Mouse (Mus musculus) midbrain, embryonic 15.5 days (tissue): Measurements from ENCODE around the gene A630095N17Rik. TPM values are rescaled to one million over a fixed set of nuclear protein-coding genes. Genes with fewer than 3 reads are reported as not detected.

Experiments used
- ATAC-seq: fragments of 200-750 bp; cut with Nextera tagmentation; replicated peaks from 2 replicates; pipeline ENCODE4 v1.8.0; 2017; ENCODE audit warnings: moderate TSS enrichment
- H3K27ac ChIP-seq: fragments of 300-500 bp; sonication (generic); 2 replicates; pipeline ENCODE4 v1.5.1; 2015; ENCODE audit warnings: mild to moderate bottlenecking, inconsistent platforms
- H3K27me3 ChIP-seq: fragments of 300-500 bp; sonication (generic); replicated peaks from 2 replicates; pipeline ENCODE4 v1.6.1; 2015; ENCODE audit warnings: inconsistent platforms
- H3K36me3 ChIP-seq: fragments of 300-500 bp; sonication (generic); replicated peaks from 2 replicates; pipeline ENCODE4 v1.6.1; 2015; ENCODE audit warnings: inconsistent platforms
- H3K4me1 ChIP-seq: fragments of 300-500 bp; sonication (generic); 2 replicates; pipeline ENCODE4 v1.6.1; 2015; ENCODE audit warnings: inconsistent platforms
- H3K4me2 ChIP-seq: fragments of 300-500 bp; sonication (generic); 2 replicates; pipeline ENCODE4 v1.6.1; 2015; ENCODE audit warnings: inconsistent platforms, mild to moderate bottlenecking, moderate library complexity
- H3K4me3 ChIP-seq: fragments of 300-500 bp; sonication (generic); 2 replicates; pipeline ENCODE4 v1.5.1; 2015; ENCODE audit warnings: mild to moderate bottlenecking, inconsistent platforms
- H3K9ac ChIP-seq: fragments of 300-500 bp; sonication (generic); 2 replicates; pipeline ENCODE4 v1.6.1; 2015; ENCODE audit warnings: mild to moderate bottlenecking, inconsistent platforms
- H3K9me3 ChIP-seq: fragments of 300-500 bp; sonication (generic); 2 replicates; pipeline ENCODE4 v1.6.1; 2016; ENCODE audit warnings: inconsistent platforms
- WGBS: fragments of 180-500 bp; shearing (Covaris S2); methylation state at CpG from one replicate; pipeline ENCODE4 v1.1.7; 2015; ENCODE audit warnings: mixed read lengths; 5-methylcytosine and 5-hydroxymethylcytosine counted together
- polyA plus RNA-seq: library from polyadenylated mRNA; unstranded; fragments of >200 nt; fragmentation: Nextera tagmentation; extraction: Ambion mirVana; gene quantifications from 2 replicates; pipeline ENCODE4 v1.2.1, GENCODE M21; 2015

The A630095N17Rik gene
- polyA plus RNA-seq, 1 experiment from 2014 or later: not detected

DNA sequence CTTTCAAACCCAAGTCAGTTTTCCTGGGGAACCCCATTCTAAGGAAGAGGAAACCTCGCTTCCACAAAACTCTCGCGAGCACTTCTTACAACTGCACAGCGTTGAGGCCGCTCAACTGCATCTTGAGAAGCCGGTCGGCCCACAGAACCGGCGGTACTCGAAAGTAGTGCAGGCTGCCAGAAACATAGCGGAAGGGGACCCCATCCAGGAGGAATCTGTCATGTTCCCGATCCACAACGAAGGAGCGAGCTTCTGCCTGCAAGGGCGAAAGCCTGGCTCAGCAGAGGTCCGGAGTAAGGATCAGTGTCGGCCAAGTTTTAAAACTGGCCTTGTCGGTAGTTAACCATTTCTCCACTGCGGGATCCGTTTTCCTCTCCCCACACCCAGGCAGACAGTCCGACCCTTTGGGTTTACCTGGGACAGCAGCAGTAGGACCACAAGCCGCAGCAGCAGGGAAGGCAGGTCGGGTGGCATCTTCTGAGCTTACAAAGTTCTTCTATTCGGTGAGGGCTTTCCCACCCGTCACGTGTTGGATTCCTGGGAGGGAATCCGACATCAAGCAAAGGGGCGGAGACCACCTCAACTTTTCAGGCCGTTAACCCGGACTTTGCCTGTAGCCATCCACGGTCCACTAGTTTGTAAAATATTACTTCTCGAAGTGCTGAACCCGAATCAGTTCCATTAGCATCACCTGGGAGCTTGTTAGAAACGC is 22.8 kb downstream of the A630095N17Rik start:
- peak overlapping the region; percentile 35 for H3K9ac ChIP-seq
- no peak overlapping the region for H3K27ac ChIP-seq
- no peaks in the 10 kb centered on the region for H3K27me3 ChIP-seq
- ATAC-seq: no peak
- H3K4me1 ChIP-seq: peaks cover 38% of the 10 kb centered on the region
- H3K4me2 ChIP-seq: peak overlapping the region; percentile 82
- WGBS: 14% methylated on average over 34 of the region's 34 CpGs
- H3K36me3 ChIP-seq: 0 out of 2 replicates have a peak, but pooled peaks cover 11% of the 10 kb centered on the region
- no peaks in the 10 kb centered on the region for H3K9me3 ChIP-seq
- peak overlapping the region; percentile 20 for H3K4me3 ChIP-seq

DNA sequence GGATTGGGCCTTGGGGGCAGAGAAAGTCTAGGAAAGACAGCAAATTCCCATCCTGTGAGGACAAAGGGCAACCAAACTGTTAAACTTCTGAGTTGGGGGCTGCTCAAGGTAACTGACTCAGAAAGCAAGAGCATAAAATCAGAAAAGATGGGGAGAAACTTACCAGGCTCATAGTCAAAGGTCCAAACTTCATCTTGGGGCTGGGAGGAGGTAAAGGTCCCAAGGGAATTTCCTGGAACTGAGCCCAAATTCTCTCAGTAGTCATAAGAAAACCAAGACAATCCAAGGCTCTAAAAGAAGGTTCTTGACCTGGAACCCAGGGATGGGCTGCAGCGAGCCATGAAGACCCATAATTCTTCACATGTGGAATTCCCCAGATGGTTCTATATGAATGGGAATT is 30.7 kb downstream of the A630095N17Rik start:
- H3K36me3 ChIP-seq: peaks cover 26% of the 10 kb centered on the region; the same call in 1 of the 2 replicates
- H3K9me3 ChIP-seq: no peaks in the 10 kb centered on the region
- no peaks in the 10 kb centered on the region for H3K27me3 ChIP-seq
- ATAC-seq: no peak
- 88% methylated on average over 1 of the region's 1 CpGs for WGBS
- H3K4me2 ChIP-seq: no peak overlapping the region
- H3K4me1 ChIP-seq: no peaks in the 10 kb centered on the region
- no peak overlapping the region for H3K27ac ChIP-seq
- no peak overlapping the region for H3K9ac ChIP-seq
- no peak overlapping the region for H3K4me3 ChIP-seq

DNA sequence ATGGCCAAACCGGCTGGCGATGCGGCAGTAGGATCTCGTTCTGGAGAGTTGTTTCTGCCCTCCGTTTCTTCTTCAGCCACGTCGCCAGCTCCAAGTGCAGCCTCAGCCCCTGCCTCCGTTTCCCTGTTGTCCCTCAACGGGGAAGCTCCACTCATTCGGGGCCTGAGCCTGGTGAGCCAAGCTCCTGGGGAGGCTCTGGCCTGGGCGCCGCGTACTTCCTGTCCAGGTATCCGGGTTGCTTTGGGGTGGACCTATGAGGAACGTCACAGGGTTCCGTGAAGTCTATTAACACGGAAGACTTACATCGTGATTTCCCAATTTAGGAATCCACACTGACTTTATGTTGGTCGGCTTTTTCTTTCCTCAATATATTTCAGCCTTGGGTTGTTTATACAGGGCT is 39.5 kb downstream of the A630095N17Rik start:
- H3K4me2 ChIP-seq: peak overlapping the region; percentile 75
- H3K36me3 ChIP-seq: peaks cover 9% of the 10 kb centered on the region
- H3K4me3 ChIP-seq: peak overlapping the region; percentile 69
- H3K27me3 ChIP-seq: no peaks in the 10 kb centered on the region
- H3K9ac ChIP-seq: peak overlapping the region; percentile 55
- H3K9me3 ChIP-seq: no peaks in the 10 kb centered on the region
- peak; percentile 32 for ATAC-seq
- WGBS: under 1% methylated on average over 19 of the region's 19 CpGs
- H3K27ac ChIP-seq: peak overlapping the region; percentile 95
- H3K4me1 ChIP-seq: peaks cover 27% of the 10 kb centered on the region

DNA sequence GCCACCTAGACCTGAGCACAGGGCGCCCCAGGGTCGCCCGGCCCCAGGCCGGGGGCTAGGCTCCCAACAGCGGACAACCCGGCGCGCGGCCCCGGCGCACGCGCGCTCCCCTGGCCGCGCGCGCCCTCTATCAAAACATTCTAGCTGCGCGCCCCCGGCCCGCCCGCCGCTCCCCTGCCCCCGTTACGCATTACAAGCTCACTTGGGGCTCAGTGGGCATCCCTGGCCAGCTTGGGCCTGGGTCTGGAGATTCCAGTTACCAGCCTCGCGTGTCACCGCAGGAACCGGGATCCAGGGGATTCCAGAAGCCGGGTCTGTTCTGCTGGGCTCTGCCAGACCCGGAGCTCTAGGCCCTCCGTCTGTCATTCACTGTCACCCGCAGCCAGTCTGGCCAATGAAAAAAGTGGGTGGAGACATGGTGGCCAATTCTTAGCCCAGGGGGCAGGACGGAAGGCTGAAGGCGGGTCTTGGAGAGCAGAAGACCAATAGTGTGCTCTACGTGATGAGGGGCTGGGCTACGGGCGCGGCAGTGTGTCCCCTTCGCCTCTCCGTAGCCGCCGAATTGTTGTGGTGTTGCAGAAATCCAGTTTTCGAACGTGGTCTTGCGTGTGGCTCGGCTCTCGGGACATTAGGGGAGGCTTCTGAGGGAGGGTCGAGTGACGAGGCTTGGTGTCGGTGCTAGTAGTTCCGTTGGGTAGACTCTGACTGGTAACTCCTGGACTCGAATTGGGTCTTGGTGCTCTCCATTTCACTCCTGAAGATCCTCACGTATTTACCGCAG is 40.1 kb downstream of the A630095N17Rik start, which contains the start of the genes Ankzf1 and Atg9a:
Ankzf1 (plus strand) TSS at position 530 of the 781 bp plus-strand sequence.
Atg9a (minus strand) TSS at position 575 of the 781 bp plus-strand sequence.
- peak within 1 kb of the TSS; percentile 86 for H3K9ac ChIP-seq
- peaks cover 27% of the 10 kb centered on the region for H3K4me1 ChIP-seq
- H3K4me3 ChIP-seq: peak within 1 kb of the TSS; percentile 69
- peak within 1 kb of the TSS; percentile 82 for H3K4me2 ChIP-seq
- H3K27me3 ChIP-seq: no peaks in the 10 kb centered on the region
- H3K9me3 ChIP-seq: no peaks in the 10 kb centered on the region
- H3K27ac ChIP-seq: peak within 1 kb of the TSS; percentile 95
- peaks cover 9% of the 10 kb centered on the region for H3K36me3 ChIP-seq
- under 1% methylated on average over 56 of the region's 56 CpGs for WGBS
- peak; percentile 99 for ATAC-seq

DNA sequence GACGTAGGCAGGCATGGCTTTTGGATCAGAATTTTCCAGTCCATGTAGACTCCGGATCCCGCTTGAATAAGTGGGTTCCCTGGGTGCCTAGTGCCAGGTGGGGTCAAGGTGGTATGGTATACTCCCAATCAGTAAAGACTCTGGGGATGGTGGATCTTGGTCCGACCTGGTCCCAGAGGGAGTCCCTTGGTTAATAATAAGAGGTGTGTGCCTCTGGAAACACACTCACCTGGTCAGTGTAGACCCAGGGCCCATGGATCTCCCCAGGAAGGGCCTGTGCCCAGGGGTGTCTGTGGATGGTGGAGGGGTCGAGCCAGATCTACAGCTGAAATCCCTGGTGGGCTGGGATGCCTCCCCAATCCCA is 40.7 kb downstream of the A630095N17Rik start:
- peaks cover 11% of the 10 kb centered on the region for H3K36me3 ChIP-seq
- H3K4me1 ChIP-seq: peaks cover 27% of the 10 kb centered on the region
- peak overlapping the region; percentile 82 for H3K4me2 ChIP-seq
- WGBS: 49% methylated on average over 5 of the region's 5 CpGs
- no peaks in the 10 kb centered on the region for H3K27me3 ChIP-seq
- H3K27ac ChIP-seq: peak overlapping the region; percentile 95
- H3K9ac ChIP-seq: peak overlapping the region; percentile 86
- no peak for ATAC-seq
- H3K9me3 ChIP-seq: no peaks in the 10 kb centered on the region
- peak overlapping the region; percentile 69 for H3K4me3 ChIP-seq

DNA sequence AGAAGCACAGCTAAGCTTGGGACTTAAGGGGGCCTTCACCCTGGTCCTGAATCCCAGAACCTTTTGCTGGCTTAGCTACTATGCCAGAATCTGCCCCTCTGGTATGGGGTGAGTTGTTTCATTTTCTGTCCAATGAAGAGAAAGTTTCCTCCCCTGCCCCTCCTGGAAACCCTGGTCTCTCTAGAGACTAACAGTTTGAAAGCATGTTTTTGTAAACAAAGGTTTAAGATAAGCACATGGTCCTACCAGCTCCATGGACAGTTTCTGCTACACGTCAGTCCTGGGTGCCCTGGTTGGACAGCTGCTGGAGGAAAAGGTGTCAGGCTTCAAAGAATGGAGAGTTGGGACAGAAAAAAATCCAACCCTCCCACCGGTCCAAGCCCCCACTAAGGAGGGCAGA is 41.3 kb downstream of the A630095N17Rik start:
- H3K36me3 ChIP-seq: peaks cover 18% of the 10 kb centered on the region
- no peak overlapping the region for H3K27ac ChIP-seq
- ATAC-seq: no peak
- peak overlapping the region; percentile 82 for H3K4me2 ChIP-seq
- H3K4me1 ChIP-seq: peaks cover 27% of the 10 kb centered on the region
- no peaks in the 10 kb centered on the region for H3K9me3 ChIP-seq
- H3K27me3 ChIP-seq: no peaks in the 10 kb centered on the region
- WGBS: 78% methylated on average over 2 of the region's 2 CpGs
- peak overlapping the region; percentile 69; the same call in 1 of the 2 replicates for H3K4me3 ChIP-seq
- H3K9ac ChIP-seq: 0 out of 2 replicates have a peak overlapping the region, but pooled peaks have one; percentile 86

DNA sequence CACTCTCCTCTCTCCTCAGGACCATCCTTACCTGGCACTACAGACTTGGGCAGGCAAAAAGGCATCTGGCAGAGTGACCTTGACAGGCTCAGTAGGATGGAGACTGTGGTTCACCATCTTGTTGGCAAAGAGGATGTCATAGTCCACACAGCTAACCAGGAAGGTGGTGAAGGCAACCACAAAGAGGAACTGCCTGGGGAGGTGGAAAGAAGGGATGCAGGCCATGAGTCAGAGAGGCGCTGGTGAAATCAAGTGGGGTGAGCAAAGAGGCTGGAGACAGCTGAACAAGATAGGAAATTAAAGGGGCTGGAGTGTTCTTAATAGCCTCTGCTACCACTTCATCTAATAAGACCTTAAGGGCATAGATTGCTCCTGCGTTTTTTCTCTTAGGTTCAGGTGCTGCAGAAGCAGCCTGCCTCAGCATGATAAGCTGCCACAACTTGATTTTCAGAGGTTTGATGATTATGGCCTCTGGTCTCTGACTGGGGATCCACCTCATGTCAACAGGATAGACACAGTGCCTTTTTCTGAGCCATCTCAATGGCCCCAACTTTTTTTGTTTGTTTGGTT is 43.9 kb downstream of the A630095N17Rik start:
- Histone ChIP-seq H3K4me2 (no peak overlapping the region), H3K27ac (no peak overlapping the region), H3K36me3 (peaks cover 34% of the 10 kb centered on the region), H3K9me3 (no peaks in the 10 kb centered on the region), H3K4me3 (no peak overlapping the region), H3K9ac (no peak overlapping the region), H3K27me3 (no peaks in the 10 kb centered on the region), H3K4me1 (peaks cover 21% of the 10 kb centered on the region)
- ATAC-seq: no peak
- 84% methylated on average over 2 of the region's 2 CpGs for WGBS

DNA sequence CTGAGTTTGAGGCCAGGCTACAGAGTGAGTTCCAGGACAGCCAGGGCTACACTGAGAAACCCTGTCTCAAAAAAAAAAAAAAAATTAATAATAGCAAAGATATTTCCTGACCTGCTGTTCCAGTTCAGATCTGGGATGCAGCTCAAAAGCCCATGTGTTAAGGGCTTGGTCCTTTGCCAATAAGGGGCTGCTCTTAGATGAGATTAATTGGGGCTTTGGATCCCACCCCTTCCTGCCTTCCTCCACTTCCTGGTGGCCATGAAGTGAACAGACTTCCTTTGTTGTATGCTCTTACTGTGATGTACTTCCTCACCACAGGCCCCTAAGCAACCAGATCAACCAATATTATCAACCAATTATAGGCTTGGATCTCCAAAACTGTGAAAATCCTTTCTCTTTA is 44.8 kb downstream of the A630095N17Rik start:
- Histone ChIP-seq H3K4me3 (no peak overlapping the region), H3K36me3 (peaks cover 42% of the 10 kb centered on the region), H3K27ac (no peak overlapping the region), H3K4me2 (no peak overlapping the region), H3K27me3 (no peaks in the 10 kb centered on the region), H3K4me1 (peaks cover 16% of the 10 kb centered on the region), H3K9ac (no peak overlapping the region), H3K9me3 (no peaks in the 10 kb centered on the region)
- ATAC-seq: no peak

DNA sequence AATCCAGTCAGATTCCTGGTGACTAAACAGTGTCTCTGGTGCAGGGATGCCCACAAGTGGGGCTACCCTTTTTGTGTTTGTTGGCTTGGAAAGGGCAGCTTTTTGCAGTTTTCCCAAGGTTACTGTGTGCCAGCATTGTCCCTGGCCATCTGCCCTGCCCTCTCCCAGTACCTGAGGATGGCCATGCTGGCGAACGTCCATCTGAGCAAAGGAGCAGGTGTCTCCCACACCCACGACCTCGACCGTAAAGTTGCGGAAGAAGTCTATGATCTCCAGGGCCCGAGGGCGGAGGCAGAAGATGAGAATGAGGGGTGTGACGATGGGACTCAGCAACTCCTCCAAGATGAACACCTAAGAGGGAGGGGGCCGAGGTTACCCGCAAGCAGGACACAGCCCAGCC is 46.4 kb downstream of the A630095N17Rik start:
- no peak overlapping the region for H3K9ac ChIP-seq
- WGBS: 96% methylated on average over 11 of the region's 11 CpGs

DNA sequence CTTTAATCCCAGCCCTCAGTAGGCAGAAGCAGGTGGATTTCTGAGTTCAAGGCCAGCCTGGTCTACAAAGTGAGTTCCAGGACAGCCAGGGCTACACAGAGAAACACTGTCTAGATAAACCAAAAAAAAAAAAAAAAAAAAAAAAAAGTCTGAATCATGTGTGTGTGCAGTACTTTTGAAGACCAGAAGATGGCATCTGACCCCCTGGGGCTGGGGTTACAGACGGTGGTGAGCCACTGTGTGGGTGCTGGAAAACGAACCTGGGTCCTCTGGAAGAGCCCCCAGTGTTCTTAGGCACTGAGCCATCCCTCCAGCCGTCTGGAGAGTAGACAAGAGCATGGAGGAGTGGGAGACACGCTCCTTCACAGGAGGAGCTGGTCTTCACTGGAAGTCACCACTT is 49.7 kb downstream of the A630095N17Rik start:
- no peak for ATAC-seq
- Histone ChIP-seq H3K27ac (no peak overlapping the region), H3K4me2 (no peak overlapping the region), H3K4me1 (peaks cover 27% of the 10 kb centered on the region), H3K9ac (no peak overlapping the region), H3K4me3 (no peak overlapping the region), H3K36me3 (peaks cover 41% of the 10 kb centered on the region), H3K27me3 (no peaks in the 10 kb centered on the region), H3K9me3 (no peaks in the 10 kb centered on the region)
- 79% methylated on average over 4 of the region's 4 CpGs for whole genome bisulfite sequencing

More for the DNA sequence above, 46.4 kb downstream of the A630095N17Rik start:
- Histone ChIP-seq H3K4me1 (peaks cover 11% of the 10 kb centered on the region), H3K4me2 (no peak overlapping the region), H3K4me3 (no peak overlapping the region), H3K9me3 (no peaks in the 10 kb centered on the region), H3K27me3 (no peaks in the 10 kb centered on the region), H3K27ac (no peak overlapping the region), H3K36me3 (peaks cover 49% of the 10 kb centered on the region)
- no peak for ATAC-seq

DNA sequence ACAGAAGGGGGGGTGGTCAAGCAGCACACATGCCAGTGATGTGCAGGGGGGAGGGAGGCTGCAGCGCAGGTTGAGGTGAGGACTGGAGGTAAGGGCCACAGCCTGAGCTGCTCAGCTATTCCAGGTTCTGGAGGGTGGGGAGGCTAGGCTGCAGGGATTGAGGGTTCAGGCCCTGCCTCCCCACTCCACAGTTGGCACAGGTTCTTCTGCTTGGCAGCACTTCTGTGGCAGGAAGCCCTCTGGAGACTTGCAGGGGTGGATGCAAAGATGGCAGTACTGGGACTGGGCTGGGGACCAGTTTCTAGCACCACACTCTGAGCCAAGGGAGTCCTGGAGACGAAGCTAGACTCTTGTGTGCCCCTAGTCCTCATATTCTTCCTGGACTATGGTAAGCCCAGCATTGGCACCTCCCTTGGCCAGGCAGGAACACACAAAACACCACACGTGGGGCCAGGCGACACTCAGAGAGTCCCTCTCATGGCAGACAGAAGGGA is 50.5 kb downstream of the A630095N17Rik start:
- Histone ChIP-seq H3K4me2 (no peak overlapping the region), H3K27ac (no peak overlapping the region), H3K27me3 (no peaks in the 10 kb centered on the region), H3K36me3 (peaks cover 43% of the 10 kb centered on the region), H3K9ac (no peak overlapping the region), H3K4me3 (no peak overlapping the region), H3K9me3 (no peaks in the 10 kb centered on the region), H3K4me1 (peaks cover 27% of the 10 kb centered on the region)
- no peak for ATAC-seq
- 86% methylated on average over 4 of the region's 4 CpGs for WGBS

DNA sequence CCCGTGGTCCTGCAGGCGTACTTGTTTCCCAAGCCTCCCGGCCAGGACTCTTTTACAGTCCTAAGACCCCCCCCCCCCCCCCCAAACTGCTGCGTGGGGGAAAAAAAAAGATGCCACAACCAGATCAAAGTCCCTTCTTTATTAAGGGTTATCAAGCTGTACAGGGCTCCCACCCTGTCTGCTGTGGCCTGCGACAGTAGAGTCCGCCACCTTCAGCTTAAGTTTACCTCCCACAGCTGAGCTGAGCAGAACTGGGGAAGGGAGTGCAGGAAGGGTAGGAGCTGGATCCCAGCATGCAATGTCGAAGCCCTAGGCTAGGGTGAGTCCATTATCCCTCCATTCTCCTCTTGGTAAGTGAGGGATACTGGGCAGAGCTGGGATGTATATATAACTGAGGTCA is 51.2 kb downstream of the A630095N17Rik start:
- no peak overlapping the region; the same call in 1 of the 2 replicates for H3K9ac ChIP-seq
- H3K4me1 ChIP-seq: peaks cover 27% of the 10 kb centered on the region
- peak overlapping the region; percentile 97 for H3K4me2 ChIP-seq
- peak overlapping the region; percentile 55 for H3K4me3 ChIP-seq
- H3K27me3 ChIP-seq: no peaks in the 10 kb centered on the region
- peaks cover 43% of the 10 kb centered on the region for H3K36me3 ChIP-seq
- peak; percentile 3; the same call in 1 of the 2 replicates for ATAC-seq
- no peaks in the 10 kb centered on the region for H3K9me3 ChIP-seq
- WGBS: 35% methylated on average over 7 of the region's 7 CpGs
- 0 out of 2 replicates have a peak overlapping the region, but pooled peaks have one; percentile 50 for H3K27ac ChIP-seq
